Mouse (Mus musculus): ENCODE results near the gene Gm9573. TPM values are rescaled to one million over a fixed set of nuclear protein-coding genes. Genes with fewer than 3 reads are reported as not detected.

Gm9573 gene
- polyA plus RNA-seq, 1 experiment, result not detected

DNA sequence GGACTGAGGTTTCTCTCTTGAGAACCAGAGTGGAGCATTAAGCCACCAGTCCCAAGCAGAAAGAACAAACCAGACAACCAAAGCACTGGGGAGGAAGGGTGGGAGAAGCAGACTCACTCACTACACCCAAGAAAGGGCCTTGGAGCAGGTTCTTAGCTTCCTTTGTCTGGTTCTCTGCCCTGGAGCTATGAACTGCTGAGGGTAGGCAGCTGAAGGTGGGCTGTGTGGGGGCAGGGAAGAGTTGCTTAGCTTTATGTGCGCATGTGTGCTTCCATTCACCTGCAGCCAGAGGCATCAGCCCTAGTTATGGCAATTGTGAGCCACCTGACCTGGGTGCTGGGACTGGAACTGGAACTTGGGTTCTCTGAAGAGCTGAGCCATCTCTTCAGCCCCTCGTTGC lies 26.6 kb upstream of the Gm9573 start:
- H3K27ac ChIP-seq (ENCODE audit: control insufficient read depth, insufficient read depth, low read depth, low read length, poor library complexity), result no peak overlapping the region
- TF ChIP-seq POLR2A (IDR thresholded peaks at IDR 0.05; ENCODE audit: borderline replicate concordance, control insufficient read depth, low read depth, low read length) (no peak), CTCF (IDR thresholded peaks at IDR 0.05; ENCODE audit: control insufficient read depth, insufficient read depth, low read length) (no peak)
- H3K4me3 ChIP-seq (replicated peaks; ENCODE audit: control insufficient read depth, low read depth, low read length), result no peak overlapping the region
- 75% methylated on average over 2 of the region's 2 CpGs for WGBS
- H3K4me1 ChIP-seq (ENCODE audit: control insufficient read depth, insufficient read depth, low read length), result no peaks in the 10 kb centered on the region

DNA sequence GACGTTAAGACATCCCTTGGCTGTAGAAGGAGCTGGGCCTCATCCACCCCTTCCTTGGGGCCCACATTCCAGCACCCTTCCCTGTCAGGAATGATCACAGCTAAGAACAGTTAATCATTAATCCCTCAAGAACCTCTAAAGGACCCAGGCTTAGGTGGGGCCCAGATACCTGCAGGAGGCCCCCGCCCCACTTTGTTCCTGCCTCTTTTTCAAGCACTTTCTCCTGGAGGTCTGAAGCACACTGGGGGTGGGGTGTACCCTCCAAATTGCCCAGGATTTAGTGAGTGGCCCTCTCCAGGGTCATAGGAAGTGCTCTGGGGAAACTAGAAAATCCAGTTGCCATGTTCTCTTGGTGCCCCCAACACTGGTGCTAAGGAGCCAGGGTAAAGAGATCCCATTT lies 23.0 kb upstream of the Gm9573 start:
- Histone ChIP-seq H3K4me1 (ENCODE audit: control insufficient read depth, insufficient read depth, low read length) (no peaks in the 10 kb centered on the region), H3K4me3 (replicated peaks; ENCODE audit: control insufficient read depth, low read depth, low read length) (no peak overlapping the region), H3K27ac (ENCODE audit: control insufficient read depth, insufficient read depth, low read depth, low read length, poor library complexity) (no peak overlapping the region)
- WGBS, result 77% methylated on average over 2 of the region's 2 CpGs
- TF ChIP-seq POLR2A (IDR thresholded peaks at IDR 0.05; ENCODE audit: borderline replicate concordance, control insufficient read depth, low read depth, low read length), result no peak
- no peak for TF ChIP-seq CTCF (IDR thresholded peaks at IDR 0.05; ENCODE audit: control insufficient read depth, insufficient read depth, low read length)

DNA sequence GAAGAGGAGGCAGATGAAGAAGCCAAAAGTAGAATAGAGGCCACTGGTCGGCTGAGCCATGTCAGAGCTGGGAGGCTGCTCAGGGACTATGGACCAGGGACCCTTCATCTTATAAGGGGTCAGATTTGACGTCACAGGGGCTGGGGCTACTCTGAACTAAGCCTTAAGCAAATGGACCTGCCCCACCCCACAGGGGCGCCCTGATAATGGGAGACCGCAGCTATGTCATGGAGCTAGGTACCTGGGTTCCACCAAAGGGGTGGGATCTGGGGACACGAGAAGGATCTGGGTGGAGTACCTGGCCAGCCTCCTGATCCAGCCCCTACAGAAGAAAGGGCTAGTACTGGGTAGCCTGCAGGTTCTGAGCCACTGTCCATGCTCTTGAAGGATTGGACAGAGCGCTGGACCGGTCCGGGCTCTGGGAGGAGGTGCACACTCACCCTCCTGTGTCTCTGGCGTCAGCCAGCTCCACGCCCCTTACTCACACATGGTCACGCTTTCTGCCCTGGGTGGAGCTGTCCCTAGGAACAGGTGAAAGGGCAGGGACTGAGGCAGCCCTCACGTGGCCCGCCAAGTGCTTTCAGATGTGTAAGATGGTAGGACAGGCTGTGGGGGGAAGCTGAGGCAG lies 17.3 kb upstream of the Gm9573 start, which contains the start of gene Mucl3:
Gene Mucl3, minus strand, starts transcription at position 87 of the 628 bp plus-strand sequence.
- Histone ChIP-seq H3K4me1 (ENCODE audit: control insufficient read depth, insufficient read depth, low read length) (no peaks in the 10 kb centered on the region), H3K27ac (ENCODE audit: control insufficient read depth, insufficient read depth, low read depth, low read length, poor library complexity) (no peak within 1 kb of the TSS), H3K4me3 (replicated peaks; ENCODE audit: control insufficient read depth, low read depth, low read length) (no peak within 1 kb of the TSS)
- WGBS, result 68% methylated on average over 13 of the region's 13 CpGs
- no peak for TF ChIP-seq CTCF (IDR thresholded peaks at IDR 0.05; ENCODE audit: control insufficient read depth, insufficient read depth, low read length)
- TF ChIP-seq POLR2A (IDR thresholded peaks at IDR 0.05; ENCODE audit: borderline replicate concordance, control insufficient read depth, low read depth, low read length), result no peak

DNA sequence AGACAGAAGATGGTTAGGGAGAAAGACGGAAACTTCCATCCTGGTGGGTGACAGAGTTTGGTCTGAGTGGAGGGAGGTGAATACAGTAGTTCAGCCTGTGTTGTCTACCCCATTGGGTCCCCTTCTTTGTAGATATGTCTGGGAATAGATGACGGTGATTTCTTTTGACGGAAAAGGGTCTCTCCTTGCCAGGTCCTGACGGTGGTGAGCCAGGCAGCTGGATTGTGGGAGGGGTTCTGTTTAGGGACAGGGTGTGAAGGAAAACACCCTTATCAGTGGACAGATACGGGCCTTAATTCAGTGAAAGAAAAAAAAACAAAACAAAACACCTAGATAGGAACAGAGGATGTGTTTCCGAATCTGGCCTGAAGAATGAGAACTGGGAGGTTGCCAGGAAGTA lies 12.9 kb upstream of the Gm9573 start:
- 66% methylated on average over 6 of the region's 6 CpGs for WGBS
- Histone ChIP-seq H3K4me3 (replicated peaks; ENCODE audit: control insufficient read depth, low read depth, low read length) (no peak overlapping the region), H3K4me1 (ENCODE audit: control insufficient read depth, insufficient read depth, low read length) (0 out of 2 replicates have a peak, but pooled peaks cover 1% of the 10 kb centered on the region), H3K27ac (ENCODE audit: control insufficient read depth, insufficient read depth, low read depth, low read length, poor library complexity) (no peak overlapping the region)
- TF ChIP-seq CTCF (IDR thresholded peaks at IDR 0.05; ENCODE audit: control insufficient read depth, insufficient read depth, low read length), result no peak
- no peak for TF ChIP-seq POLR2A (IDR thresholded peaks at IDR 0.05; ENCODE audit: borderline replicate concordance, control insufficient read depth, low read depth, low read length)

DNA sequence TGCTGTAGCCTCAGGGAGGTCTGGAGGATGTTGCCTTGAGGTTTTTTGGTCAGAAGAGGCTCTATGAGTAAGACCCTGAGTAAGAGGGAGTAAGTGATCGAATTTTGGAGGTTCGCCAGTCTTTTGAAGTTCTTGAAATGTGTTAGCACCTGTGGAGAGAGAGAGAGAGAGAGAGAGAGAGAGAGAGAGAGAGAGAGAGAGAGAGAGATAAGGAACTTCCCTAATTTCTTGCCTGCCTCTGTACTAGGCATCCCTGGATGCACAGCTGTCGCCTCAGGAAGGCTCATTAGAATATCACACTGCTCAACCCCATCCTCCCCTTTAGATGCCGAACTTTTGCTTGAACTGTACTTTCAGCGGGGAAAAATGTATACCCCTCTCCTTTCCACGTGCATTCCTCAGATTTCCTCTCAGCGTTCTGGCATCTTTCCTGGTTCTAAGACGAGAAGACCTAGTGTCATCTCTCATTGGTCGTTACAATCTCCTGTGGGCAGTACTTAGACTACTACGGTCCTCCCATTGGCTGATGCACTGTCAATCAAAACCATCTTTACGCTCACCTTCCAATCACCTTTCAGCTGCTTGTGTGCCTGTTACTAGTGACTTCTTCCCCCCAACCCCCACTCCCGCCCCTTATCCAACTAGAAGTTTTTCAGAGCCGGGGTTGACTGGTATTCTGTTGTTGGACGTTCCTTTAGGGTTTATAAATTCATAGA lies 12.2 kb upstream of the Gm9573 start:
- Histone ChIP-seq H3K4me3 (replicated peaks; ENCODE audit: control insufficient read depth, low read depth, low read length) (no peak overlapping the region), H3K4me1 (ENCODE audit: control insufficient read depth, insufficient read depth, low read length) (0 out of 2 replicates have a peak, but pooled peaks cover 1% of the 10 kb centered on the region), H3K27ac (ENCODE audit: control insufficient read depth, insufficient read depth, low read depth, low read length, poor library complexity) (no peak overlapping the region)
- 15% methylated on average over 14 of the region's 14 CpGs for WGBS
- TF ChIP-seq POLR2A (IDR thresholded peaks at IDR 0.05; ENCODE audit: borderline replicate concordance, control insufficient read depth, low read depth, low read length) (no peak), CTCF (IDR thresholded peaks at IDR 0.05; ENCODE audit: control insufficient read depth, insufficient read depth, low read length) (no peak)

DNA sequence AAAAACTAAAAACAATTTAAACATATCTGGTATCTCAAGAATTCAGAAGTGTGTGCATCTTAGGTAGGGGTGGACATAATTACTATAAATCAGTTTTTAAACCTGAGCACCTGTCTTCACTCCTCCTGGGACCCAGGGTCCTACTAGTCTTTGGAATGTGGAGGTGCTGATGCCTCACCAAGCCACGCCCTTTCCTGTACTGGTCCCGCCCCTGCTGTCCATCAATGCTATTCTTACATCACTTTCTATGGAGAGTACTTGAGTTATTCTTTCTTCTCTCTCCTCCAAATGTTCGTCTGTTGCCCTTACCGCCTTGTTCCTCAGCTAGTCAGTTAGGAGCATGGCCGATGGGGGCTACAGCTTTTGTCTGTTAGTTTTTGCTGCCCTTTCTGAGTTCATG lies 9.9 kb upstream of the Gm9573 start:
- 0 out of 2 replicates have a peak, but pooled peaks cover 1% of the 10 kb centered on the region for H3K4me1 ChIP-seq (ENCODE audit: control insufficient read depth, insufficient read depth, low read length)
- no peak overlapping the region for H3K27ac ChIP-seq (ENCODE audit: control insufficient read depth, insufficient read depth, low read depth, low read length, poor library complexity)
- TF ChIP-seq POLR2A (IDR thresholded peaks at IDR 0.05; ENCODE audit: borderline replicate concordance, control insufficient read depth, low read depth, low read length) (no peak), CTCF (IDR thresholded peaks at IDR 0.05; ENCODE audit: control insufficient read depth, insufficient read depth, low read length) (no peak)
- no peak overlapping the region for H3K4me3 ChIP-seq (replicated peaks; ENCODE audit: control insufficient read depth, low read depth, low read length)
- 28% methylated on average over 5 of the region's 5 CpGs for WGBS

DNA sequence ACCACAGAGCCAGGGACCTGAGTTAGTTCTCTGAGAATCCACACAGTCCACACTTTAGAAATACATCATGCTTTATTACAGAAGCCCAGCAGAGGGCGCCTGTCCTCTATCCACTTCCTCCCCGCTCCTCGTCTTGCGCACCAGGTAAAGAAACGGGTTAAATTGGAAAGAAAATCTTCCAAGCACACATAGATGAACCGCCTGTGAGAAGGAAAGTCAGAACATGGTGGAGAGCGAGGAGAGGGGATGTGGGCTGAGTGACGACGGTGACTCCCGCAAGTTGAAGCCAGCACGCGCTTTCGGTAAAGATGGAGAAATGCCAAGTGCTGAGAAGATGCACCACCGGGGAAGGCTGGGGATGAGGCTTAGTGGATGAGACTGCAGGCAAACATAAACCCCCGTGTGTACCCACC lies 9.3 kb upstream of the Gm9573 start:
- Histone ChIP-seq H3K27ac (ENCODE audit: control insufficient read depth, insufficient read depth, low read depth, low read length, poor library complexity) (no peak overlapping the region), H3K4me3 (replicated peaks; ENCODE audit: control insufficient read depth, low read depth, low read length) (peak overlapping the region; percentile 60), H3K4me1 (ENCODE audit: control insufficient read depth, insufficient read depth, low read length) (0 out of 2 replicates have a peak, but pooled peaks cover 1% of the 10 kb centered on the region)
- WGBS, result 2% methylated on average over 15 of the region's 15 CpGs
- TF ChIP-seq CTCF (IDR thresholded peaks at IDR 0.05; ENCODE audit: control insufficient read depth, insufficient read depth, low read length) (peak; percentile 68), POLR2A (IDR thresholded peaks at IDR 0.05; ENCODE audit: borderline replicate concordance, control insufficient read depth, low read depth, low read length) (no peak)

DNA sequence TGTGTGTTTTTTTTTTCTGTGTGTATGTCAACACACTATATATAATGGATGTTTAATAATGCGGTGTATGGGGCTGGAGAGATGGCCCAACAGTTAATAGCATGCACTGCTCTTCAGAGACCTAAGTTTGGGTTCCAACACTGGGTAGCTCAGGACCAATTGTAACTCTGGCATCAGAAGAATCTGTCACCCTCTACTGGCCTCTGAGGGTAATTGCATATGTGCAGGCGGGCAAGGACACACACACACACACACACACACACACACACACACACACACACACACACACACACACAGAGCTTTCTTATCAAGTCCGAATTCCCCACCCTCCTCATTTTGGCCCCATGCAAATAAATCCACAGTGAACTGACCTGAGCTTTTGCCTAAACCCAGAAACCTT lies 8.8 kb upstream of the Gm9573 start:
- TF ChIP-seq POLR2A (IDR thresholded peaks at IDR 0.05; ENCODE audit: borderline replicate concordance, control insufficient read depth, low read depth, low read length) (no peak), CTCF (IDR thresholded peaks at IDR 0.05; ENCODE audit: control insufficient read depth, insufficient read depth, low read length) (peak; percentile 13; the same call in 1 of the 2 replicates)
- Histone ChIP-seq H3K27ac (ENCODE audit: control insufficient read depth, insufficient read depth, low read depth, low read length, poor library complexity) (no peak overlapping the region), H3K4me1 (ENCODE audit: control insufficient read depth, insufficient read depth, low read length) (0 out of 2 replicates have a peak, but pooled peaks cover 1% of the 10 kb centered on the region), H3K4me3 (replicated peaks; ENCODE audit: control insufficient read depth, low read depth, low read length) (no peak overlapping the region)
- WGBS, result 61% methylated on average over 3 of the region's 3 CpGs

All from bone marrow, adult 2 months (tissue).